Mouse (Mus musculus) megakaryocyte, embryonic 14.5 days (primary cell): ENCODE results near the gene Myo3a.

Source experiments
- FLI1 ChIP-seq: IDR thresholded peaks from 2 replicates; pipeline ENCODE4 v1.6.1; 2012; ENCODE audit warnings: low read length, inconsistent platforms, mixed read lengths
- GATA1 ChIP-seq: IDR thresholded peaks from 3 replicates; pipeline ENCODE4 v1.6.1; 2012; ENCODE audit warnings: mixed read lengths, low read length, inconsistent platforms, borderline replicate concordance

DNA sequence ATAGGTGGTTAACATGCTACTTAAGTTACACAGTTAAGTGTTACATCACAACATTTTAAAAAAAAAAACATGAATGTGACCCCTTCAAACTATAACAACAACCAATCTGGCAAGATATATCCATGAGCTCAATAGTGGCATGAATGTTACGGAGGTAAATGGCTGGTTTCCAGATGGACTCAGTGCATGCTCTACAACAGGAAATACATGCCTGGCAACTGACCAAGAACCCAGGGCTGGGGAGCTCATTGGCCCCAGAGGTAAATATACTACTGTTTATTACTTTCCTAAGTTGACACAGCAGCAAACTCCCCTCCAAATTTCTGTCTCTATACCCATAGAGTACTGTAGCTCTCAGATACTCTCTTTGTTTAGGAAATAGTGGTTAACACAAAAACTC is 421.1 kb downstream of the Myo3a start:
- TF ChIP-seq GATA1 (no peak), FLI1 (no peak)
